ENCODE assay signal across 8 mouse cellular contexts in the genomic region with DNA sequence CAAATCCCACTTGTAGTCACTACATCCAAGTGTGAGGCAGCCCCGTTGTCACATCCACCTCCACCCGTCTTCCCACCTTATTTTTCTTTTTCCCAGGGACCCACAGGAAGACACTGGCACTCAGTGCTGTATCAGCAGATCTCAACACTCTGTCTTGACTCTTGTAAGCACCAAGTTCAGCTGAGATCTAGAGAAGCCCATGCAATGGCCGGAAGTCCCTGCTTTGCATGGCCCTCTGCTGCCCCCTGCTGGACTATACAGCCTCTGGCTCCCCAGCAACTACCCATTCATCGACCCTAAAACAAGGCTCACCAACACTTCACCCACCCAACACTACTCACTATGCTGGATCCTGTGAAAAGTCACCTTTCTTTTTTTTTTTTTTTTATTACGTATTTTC. TPM values are rescaled to one million over a fixed set of nuclear protein-coding genes. Genes with fewer than 3 reads are reported as not detected.
DNase-seq lines count a peak whose midpoint lies in the region; ATAC-seq and TF ChIP-seq lines count a peak whose summit lies in the region.

No protein-coding gene starts in this region.

- TF ChIP-seq EP300 in lung, postnatal 0 days (IDR thresholded peaks at IDR 0.05), result no peak

- WGBS in hindbrain, embryonic 11.5 days, result 38% methylated on average over 5 of the region's 5 CpGs
- WGBS in lung, postnatal 0 days, result 14% methylated on average over 4 of the region's 5 CpGs

- H3K4me2 ChIP-seq in hindbrain, embryonic 11.5 days (replicated peaks; ENCODE audit: low read depth, low read length), result no peak overlapping the region
- H3K4me2 ChIP-seq in lung, postnatal 0 days (replicated peaks; ENCODE audit: low read depth, low read length), result no peak overlapping the region

- H3K27ac ChIP-seq in hindbrain, embryonic 11.5 days (ENCODE audit: low read depth, low read length), result no peak overlapping the region
- H3K27ac ChIP-seq in lung, postnatal 0 days (ENCODE audit: low read length), result no peak overlapping the region

- TF ChIP-seq CTCF in G1E (IDR thresholded peaks at IDR 0.05; ENCODE audit: low read depth, low read length), result peak; percentile 83
- peak; percentile 98 for TF ChIP-seq CTCF in lung, postnatal 0 days (IDR thresholded peaks at IDR 0.05)

- peak; percentile 66 for ATAC-seq in G1E (ENCODE audit: extremely low read depth, insufficient number of reproducible peaks, low FRiP score, poor library complexity, severe bottlenecking)
- peak; percentile 92 for ATAC-seq in frontal cortex, adult (ENCODE audit: low TSS enrichment)
- peak; percentile 60 for ATAC-seq in hindbrain, embryonic 11.5 days (ENCODE audit: low FRiP score)
- peak; percentile 90 for ATAC-seq in lung, postnatal 0 days

- no peak overlapping the region for H3K9ac ChIP-seq in hindbrain, embryonic 11.5 days (ENCODE audit: low read depth, low read length)
- no peak overlapping the region for H3K9ac ChIP-seq in lung, postnatal 0 days (replicated peaks; ENCODE audit: low read depth)

- H3K36me3 ChIP-seq in G1E (replicated peaks), result no peaks in the 10 kb centered on the region
- H3K36me3 ChIP-seq in hindbrain, embryonic 11.5 days (ENCODE audit: control insufficient read depth, insufficient read depth, low read length), result no peaks in the 10 kb centered on the region
- no peaks in the 10 kb centered on the region for H3K36me3 ChIP-seq in lung, postnatal 0 days (ENCODE audit: insufficient read depth, low read length)

- peaks cover 36% of the 10 kb centered on the region for H3K27me3 ChIP-seq in G1E (ENCODE audit: insufficient read depth, low read length)
- no peaks in the 10 kb centered on the region for H3K27me3 ChIP-seq in hindbrain, embryonic 11.5 days (ENCODE audit: control insufficient read depth, insufficient read depth, low read length)
- no peaks in the 10 kb centered on the region for H3K27me3 ChIP-seq in lung, postnatal 0 days (replicated peaks; ENCODE audit: insufficient read depth, low read length)

- H3K4me1 ChIP-seq in G1E (ENCODE audit: insufficient read depth, low read depth, low read length), result peaks cover 14% of the 10 kb centered on the region
- no peaks in the 10 kb centered on the region for H3K4me1 ChIP-seq in hindbrain, embryonic 11.5 days (replicated peaks; ENCODE audit: control insufficient read depth, insufficient read depth, low read length)
- no peaks in the 10 kb centered on the region for H3K4me1 ChIP-seq in lung, postnatal 0 days (ENCODE audit: insufficient read depth, low read depth, low read length)

- no peak overlapping the region for H3K4me3 ChIP-seq in G1E (ENCODE audit: low read depth, low read length)
- no peak overlapping the region for H3K4me3 ChIP-seq in hindbrain, embryonic 11.5 days (ENCODE audit: low read depth, low read length)
- H3K4me3 ChIP-seq in lung, postnatal 0 days (ENCODE audit: low read depth, low read length), result no peak overlapping the region

- peak; percentile 72 for DNase-seq in G1E (ENCODE audit: low spot score)
- DNase-seq in cerebellum, adult 8-10 months, result peak; percentile 41
- peak; percentile 93 for DNase-seq in hindbrain, embryonic 11.5 days (ENCODE audit: low spot score)
- DNase-seq in layer of hippocampus, adult 9-11 months, result peak; percentile 82
- DNase-seq in lung, postnatal 0 days (ENCODE audit: low spot score), result peak; percentile 96
- DNase-seq in ovary, postnatal 36 days (ENCODE audit: low spot score), result peak; percentile 83
- DNase-seq in thymus, postnatal 14 days, result peak; percentile 94

- H3K9me3 ChIP-seq in G1E (replicated peaks), result no peaks in the 10 kb centered on the region
- no peaks in the 10 kb centered on the region for H3K9me3 ChIP-seq in hindbrain, embryonic 11.5 days (ENCODE audit: control insufficient read depth, low read length)
- H3K9me3 ChIP-seq in lung, postnatal 0 days (ENCODE audit: low read length), result no peaks in the 10 kb centered on the region

RNA-seq across cellular contexts. Expression of gene Ctr9, which starts 13.9 kb away (rescaled TPM):
- 59.5 and 61.8 TPM in 2 replicates for total RNA-seq in G1E (2014; fragmentation: Nextera tagmentation)
- 63.9 and 68.7 TPM in 2 replicates for total RNA-seq in G1E (2017)
- polyA plus RNA-seq in G1E (2012), result 12.4 and 15.1 TPM in 2 replicates
- polyA plus RNA-seq in hindbrain, embryonic 11.5 days (2014; fragmentation: Nextera tagmentation; extraction: Ambion mirVana), result 79.3 and 91.2 TPM in 2 replicates
- polyA plus RNA-seq in lung, postnatal 0 days (2015; fragmentation: Nextera tagmentation; extraction: Ambion mirVana), result 33.8 and 42.0 TPM in 2 replicates

RNA-seq across cellular contexts. Expression of gene Mrvi1, which starts 32.6 kb away (rescaled TPM):
- total RNA-seq in G1E (2014; fragmentation: Nextera tagmentation) (0.34 TPM in 1 of 2 replicates, not detected in the other), G1E (2017) (0.11 and 0.17 TPM in 2 replicates)
- polyA plus RNA-seq in G1E (2012), result 0.04 and 0.06 TPM in 2 replicates
- 1.4 and 1.7 TPM in 2 replicates for polyA plus RNA-seq in hindbrain, embryonic 11.5 days (2014; fragmentation: Nextera tagmentation; extraction: Ambion mirVana)
- polyA plus RNA-seq in lung, postnatal 0 days (2015; fragmentation: Nextera tagmentation; extraction: Ambion mirVana), result 1.8 and 2.3 TPM in 2 replicates

Comparison
In these comparisons a context has a peak if more than half of its experiments do, and no peak if none do; other contexts are left out.
1. DNase-seq: peak in every context shown above with its lines; median percentile 96 in lung, postnatal 0 days; 94 in thymus, postnatal 14 days; 93 in hindbrain, embryonic 11.5 days; 83 in ovary, postnatal 36 days; 82 in layer of hippocampus, adult 9-11 months; 72 in G1E; 41 in cerebellum, adult 8-10 months.